11 mouse cellular contexts compared by ENCODE assay signal in genomic region chrX:36762894-36763293, GRCm38 (mm10). TPM values are rescaled to one million over a fixed set of nuclear protein-coding genes. Genes with fewer than 3 reads are reported as not detected.
DNase-seq lines count a peak whose midpoint lies in the region; ATAC-seq and TF ChIP-seq lines count a peak whose summit lies in the region.
"Had no signal": no experiment of that assay in that cellular context is flagged by ENCODE, and none has a peak within 500 bp of the region (broad histone marks: within the 10 kb centered on the region; RNA-seq: fewer than 3 reads in every experiment).

No protein-coding gene starts in this region.

- H3K4me1 ChIP-seq in neural tube, embryonic 11.5 days (ENCODE audit: control insufficient read depth, insufficient read depth, low read length) = no peaks in the 10 kb centered on the region

- no peaks in the 10 kb centered on the region for H3K27me3 ChIP-seq in neural tube, embryonic 11.5 days (ENCODE audit: control insufficient read depth, insufficient read depth, low read length)

- WGBS in neural tube, embryonic 11.5 days = 70% methylated on average over 4 of the region's 4 CpGs
- WGBS in large intestine, adult 2 months = 33% methylated on average over 4 of the region's 4 CpGs

- H3K9ac ChIP-seq in neural tube, embryonic 11.5 days (ENCODE audit: low read length) = no peak overlapping the region

- intact Hi-C loops in left cerebral cortex, adult 2 months (cut with DNase I) = loop anchor here (5.0 kb wide), 3 partner anchors 34 to 309 kb away; partner anchors contain the start of gene Slc25a5

- peak; percentile 16 for DNase-seq in heart, adult 11 months
- no peak for DNase-seq in heart, adult 8-10 months (ENCODE audit: low spot score)
- DNase-seq in neural tube, embryonic 11.5 days (ENCODE audit: low spot score) = no peak
- no peak for DNase-seq in neural tube, embryonic 10.5 days (ENCODE audit: extremely low spot score, low spot score)
- DNase-seq in large intestine, adult 2 months (ENCODE audit: low read depth, low spot score) = peak; percentile 18
- peak; percentile 35 for DNase-seq in testis, postnatal 14 days (ENCODE audit: low spot score)
- DNase-seq in left cerebral cortex, adult 2 months (ENCODE audit: extremely low spot score in 1 of 2, low spot score in 2 of 2) = no peak
- DNase-seq in frontal cortex, postnatal 25 days (ENCODE audit: low spot score in 2 of 2) = no peak
- DNase-seq: adrenal gland, postnatal 36 days; cerebellum, adult 2 months had no signal

- H3K4me3 ChIP-seq in neural tube, embryonic 11.5 days (ENCODE audit: low read depth, low read length) = no peak overlapping the region
- no peak overlapping the region for H3K4me3 ChIP-seq in left cerebral cortex, adult 2 months
- H3K4me3 ChIP-seq: megakaryocyte, embryonic 14.5 days had no signal

- H3K9me3 ChIP-seq in neural tube, embryonic 11.5 days (ENCODE audit: control insufficient read depth, low read length) = no peaks in the 10 kb centered on the region
- H3K9me3 ChIP-seq: megakaryocyte, embryonic 14.5 days had no signal

- no peaks in the 10 kb centered on the region for H3K36me3 ChIP-seq in neural tube, embryonic 11.5 days (ENCODE audit: control insufficient read depth, insufficient read depth, low read length)

- ATAC-seq in neural tube, embryonic 11.5 days (ENCODE audit: insufficient read depth, low FRiP score, low TSS enrichment) = no peak

- no peak for TF ChIP-seq CTCF in left cerebral cortex, adult 2 months (IDR thresholded peaks at IDR 0.05)

- peak overlapping the region; percentile 30 for H3K27ac ChIP-seq in neural tube, embryonic 11.5 days (ENCODE audit: low read depth, low read length)
- H3K27ac ChIP-seq in left cerebral cortex, adult 2 months = no peak overlapping the region

- H3K4me2 ChIP-seq in neural tube, embryonic 11.5 days (ENCODE audit: low read depth) = no peak overlapping the region

RNA-seq across cellular contexts. Expression of gene Slc25a43, which starts 19.4 kb away (rescaled TPM):
- total RNA-seq in heart, adult 8-10 months (2022) = under 1 TPM in 1 of 4 experiments, not detected in 3; 0.53 TPM
- 0.78 and 1.4 TPM in 2 replicates for polyA plus RNA-seq in neural tube, embryonic 11.5 days (2014; fragmentation: Nextera tagmentation; extraction: Ambion mirVana)
- 0.78 and 0.96 TPM in 2 replicates for polyA plus RNA-seq in large intestine, adult 2 months (2012; rRNA removed)
- under 1 TPM in 1 of 2 experiments, not detected in 1; 0.41 TPM for total RNA-seq in left cerebral cortex, adult 2 months (2021)

RNA-seq across cellular contexts. Expression of gene Slc25a5, which starts 32.6 kb away (rescaled TPM):
- 100 to 1,000 TPM; 320 to 424 (median 359) TPM for total RNA-seq in heart, adult 8-10 months (2022)
- 804 and 829 TPM in 2 replicates for polyA plus RNA-seq in neural tube, embryonic 11.5 days (2014; fragmentation: Nextera tagmentation; extraction: Ambion mirVana)
- 1,802 and 2,724 TPM in 2 replicates for polyA plus RNA-seq in large intestine, adult 2 months (2012; rRNA removed)
- total RNA-seq in left cerebral cortex, adult 2 months (2021) = 100 to 1,000 TPM; 302 to 310 TPM

Comparison
In these comparisons a context has a peak if more than half of its experiments do, and no peak if none do; other contexts are left out.
1. DNase-seq: peak in heart, adult 11 months (single experiment), large intestine, adult 2 months (single experiment) and testis, postnatal 14 days (single experiment); none in heart, adult 8-10 months (single experiment), neural tube, embryonic 11.5 days (single experiment), neural tube, embryonic 10.5 days (single experiment), left cerebral cortex, adult 2 months (0 of 2) and frontal cortex, postnatal 25 days (0 of 2).